Mouse (Mus musculus): ENCODE measurements around the gene Specc1l. TPM values are rescaled to one million over a fixed set of nuclear protein-coding genes. Genes with fewer than 3 reads are reported as not detected.

The Specc1l gene
- polyA plus RNA-seq, 1 experiment from 2014 or later = 45.8 TPM

GRCm38 (mm10) chr10:75222611-75222998 lies 10.7 kb downstream of the Specc1l start:
- ChIA-PET CTCF (interaction anchor here (1.2 to 1.5 kb wide), 3 partner anchors 9 to 29 kb away, joined by 3 to 6 read pairs (median 4); no protein-coding TSS in a partner anchor), POLR2A (interaction anchor here (1.4 kb wide), 1 partner anchor 12 kb away, joined by 3 read pairs; no protein-coding TSS in a partner anchor)
- H3K27me3 ChIP-seq = no peaks in the 10 kb centered on the region
- DNase-seq (ENCODE audit: low read depth, low spot score) (peak; percentile 55), ATAC-seq (peak; percentile 69)
- TF ChIP-seq CTCF (IDR thresholded peaks at IDR 0.05) = no peak
- in situ Hi-C loops (cut with MboI; ENCODE audit: low pct_unique_long_range_greater_than_20kb) = no loop called here

- CTCF ChIA-PET = no interaction called here
- no peak for TF ChIP-seq CTCF (IDR thresholded peaks at IDR 0.05)
- in situ Hi-C loops (cut with MboI; ENCODE audit: low pct_unique_long_range_greater_than_20kb) = no loop called here
- POLR2A ChIA-PET = interaction anchor here (0.7 to 1.4 kb wide), 4 partner anchors 11 to 28 kb away, joined by 3 to 4 read pairs (median 4); partner anchors contain the start of gene Specc1l
- ATAC-seq (no peak), DNase-seq (ENCODE audit: low read depth, low spot score) (no peak)
- H3K27me3 ChIP-seq = no peaks in the 10 kb centered on the region
These were observed 12.3 kb downstream of the Specc1l start for GRCm38 (mm10) chr10:75224154-75224553.

DNA sequence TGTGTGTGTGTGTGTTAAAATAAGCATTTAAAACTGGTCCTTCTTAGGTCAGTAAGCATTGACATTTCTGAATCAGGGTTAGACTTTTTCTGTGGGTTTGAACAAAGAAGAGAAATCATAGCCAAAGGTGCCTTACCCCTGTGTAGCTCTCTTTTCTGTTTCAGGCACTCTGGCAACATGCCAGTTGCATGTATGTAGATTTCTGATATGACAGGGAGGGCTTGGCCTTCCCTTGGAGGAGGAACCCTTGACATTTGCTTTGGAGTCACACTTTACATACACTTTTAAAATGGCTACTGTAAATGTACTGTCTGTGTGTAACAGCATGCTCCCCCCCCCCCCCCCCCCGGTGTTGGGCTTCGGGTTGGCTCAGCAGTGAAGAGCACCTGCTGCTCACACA lies 12.8 kb downstream of the Specc1l start:
- ATAC-seq (no peak), DNase-seq (ENCODE audit: low read depth, low spot score) (no peak)
- H3K27me3 ChIP-seq = no peaks in the 10 kb centered on the region
- ChIA-PET CTCF (no interaction called here), POLR2A (interaction anchor here (1.2 kb wide), 1 partner anchor 13 kb away, joined by 4 read pairs; the partner anchor contains the start of gene Specc1l)
- in situ Hi-C loops (cut with MboI; ENCODE audit: low pct_unique_long_range_greater_than_20kb) = no loop called here
- TF ChIP-seq CTCF (IDR thresholded peaks at IDR 0.05) = no peak

GRCm38 (mm10) chr10:75227381-75227780 lies 15.5 kb downstream of the Specc1l start:
- CTCF ChIA-PET = interaction anchor here (1.2 to 2.4 kb wide), 4 partner anchors 12 to 46 kb away, joined by 3 to 9 read pairs (median 6); no protein-coding TSS in a partner anchor
- in situ Hi-C loops (cut with MboI; ENCODE audit: low pct_unique_long_range_greater_than_20kb) = no loop called here
- TF ChIP-seq CTCF (IDR thresholded peaks at IDR 0.05) = no peak
- no peak for ATAC-seq
- POLR2A ChIA-PET = no interaction called here
- H3K27me3 ChIP-seq = no peaks in the 10 kb centered on the region
- no peak for DNase-seq (ENCODE audit: low read depth, low spot score)

- H3K27me3 ChIP-seq = no peaks in the 10 kb centered on the region
- ATAC-seq = no peak
- DNase-seq (ENCODE audit: low read depth, low spot score) = peak; percentile 27
- POLR2A ChIA-PET = no interaction called here
- in situ Hi-C loops (cut with MboI; ENCODE audit: low pct_unique_long_range_greater_than_20kb) = no loop called here
- no peak for TF ChIP-seq CTCF (IDR thresholded peaks at IDR 0.05)
- CTCF ChIA-PET = interaction anchor here (1.2 kb wide), 1 partner anchor 16 kb away, joined by 4 read pairs; no protein-coding TSS in a partner anchor
These were observed 18.7 kb downstream of the Specc1l start for GRCm38 (mm10) chr10:75230572-75230971.

GRCm38 (mm10) chr10:75231876-75232275 lies 20.0 kb downstream of the Specc1l start:
- in situ Hi-C loops (cut with MboI; ENCODE audit: low pct_unique_long_range_greater_than_20kb) = no loop called here
- CTCF ChIA-PET = no interaction called here
- no peaks in the 10 kb centered on the region for H3K27me3 ChIP-seq
- TF ChIP-seq CTCF (IDR thresholded peaks at IDR 0.05) = no peak
- POLR2A ChIA-PET = no interaction called here
- no peak for DNase-seq (ENCODE audit: low read depth, low spot score)
- ATAC-seq = no peak

GRCm38 (mm10) chr10:75232612-75233155 lies 20.8 kb downstream of the Specc1l start:
- no peak for TF ChIP-seq CTCF (IDR thresholded peaks at IDR 0.05)
- in situ Hi-C loops (cut with MboI; ENCODE audit: low pct_unique_long_range_greater_than_20kb) = no loop called here
- ChIA-PET POLR2A (no interaction called here), CTCF (no interaction called here)
- DNase-seq (ENCODE audit: low read depth, low spot score) (no peak), ATAC-seq (no peak)
- no peaks in the 10 kb centered on the region for H3K27me3 ChIP-seq

DNA sequence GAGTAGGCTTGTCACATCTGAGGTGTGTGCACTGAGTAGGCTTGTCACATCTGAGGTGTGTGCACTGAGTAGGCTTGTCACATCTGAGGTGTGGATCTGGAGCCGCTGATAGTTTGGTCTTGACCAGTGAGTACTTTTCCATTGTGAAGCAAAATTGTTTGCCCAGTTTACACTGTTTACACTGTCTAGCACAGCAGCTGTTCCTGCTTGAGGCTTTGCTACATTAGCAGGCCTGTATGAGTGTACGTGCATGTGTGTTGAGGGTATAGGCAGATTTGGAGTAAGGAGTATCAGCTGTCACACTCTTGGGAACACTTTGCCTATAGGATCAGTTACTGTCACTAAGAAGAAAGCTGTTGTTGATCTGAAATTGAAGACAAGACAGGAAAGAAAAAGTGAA lies 21.6 kb downstream of the Specc1l start:
- no peak for ATAC-seq
- ChIA-PET POLR2A (no interaction called here), CTCF (no interaction called here)
- in situ Hi-C loops (cut with MboI; ENCODE audit: low pct_unique_long_range_greater_than_20kb) = no loop called here
- H3K27me3 ChIP-seq = no peaks in the 10 kb centered on the region
- DNase-seq (ENCODE audit: low read depth, low spot score) = no peak
- no peak for TF ChIP-seq CTCF (IDR thresholded peaks at IDR 0.05)

GRCm38 (mm10) chr10:75235726-75236125 lies 23.9 kb downstream of the Specc1l start:
- ATAC-seq (no peak), DNase-seq (ENCODE audit: low read depth, low spot score) (no peak)
- H3K27me3 ChIP-seq = no peaks in the 10 kb centered on the region
- in situ Hi-C loops (cut with MboI; ENCODE audit: low pct_unique_long_range_greater_than_20kb) = no loop called here
- ChIA-PET CTCF (no interaction called here), POLR2A (no interaction called here)
- no peak for TF ChIP-seq CTCF (IDR thresholded peaks at IDR 0.05)

DNA sequence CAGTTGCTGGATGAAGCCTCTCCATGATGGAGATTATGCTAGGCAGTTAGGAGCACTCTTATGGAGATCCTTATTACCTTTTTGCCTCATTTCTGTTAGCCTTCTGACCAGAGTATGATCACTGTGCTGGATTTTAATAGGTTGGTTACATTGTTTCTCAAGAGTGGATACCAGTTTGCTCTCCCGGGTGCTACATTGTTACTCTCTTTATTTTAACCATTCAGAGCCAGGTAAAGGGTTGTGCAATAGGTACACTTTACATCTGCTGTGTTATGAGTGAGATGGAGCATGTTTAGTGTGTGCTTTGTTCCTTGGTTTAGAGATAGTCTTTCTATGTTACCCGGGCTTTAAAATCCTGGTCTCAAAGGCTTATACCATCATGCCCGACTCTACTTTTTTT lies 24.3 kb downstream of the Specc1l start:
- ATAC-seq (no peak), DNase-seq (ENCODE audit: low read depth, low spot score) (no peak)
- POLR2A ChIA-PET = no interaction called here
- no peak for TF ChIP-seq CTCF (IDR thresholded peaks at IDR 0.05)
- H3K27me3 ChIP-seq = no peaks in the 10 kb centered on the region
- CTCF ChIA-PET = interaction anchor here (1.3 kb wide), 1 partner anchor 38 kb away, joined by 3 read pairs; no protein-coding TSS in a partner anchor
- in situ Hi-C loops (cut with MboI; ENCODE audit: low pct_unique_long_range_greater_than_20kb) = no loop called here

DNA sequence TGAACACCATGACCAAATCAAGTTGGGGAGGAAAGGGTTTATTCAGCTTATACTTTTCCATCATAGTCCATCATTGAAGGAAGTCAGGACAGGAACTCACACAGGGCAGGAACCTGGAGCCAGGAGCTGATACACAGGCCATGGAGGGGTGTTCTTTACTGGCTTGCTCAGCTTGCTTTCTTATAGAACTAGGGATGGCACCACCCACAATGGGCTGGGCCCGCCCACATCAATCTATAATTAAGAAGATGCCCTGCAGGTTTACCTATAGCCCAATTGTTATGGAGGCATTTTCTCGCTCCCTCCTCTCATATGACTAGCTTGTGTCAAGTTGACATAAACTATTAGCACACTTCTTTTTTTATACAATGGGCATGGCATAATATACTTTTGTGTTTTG lies 25.3 kb downstream of the Specc1l start:
- in situ Hi-C loops (cut with MboI; ENCODE audit: low pct_unique_long_range_greater_than_20kb) = no loop called here
- ChIA-PET CTCF (interaction anchor here (1.3 to 1.9 kb wide), 3 partner anchors 15 to 39 kb away, joined by 3 to 6 read pairs (median 4); partner anchors contain the start of gene Specc1l), POLR2A (no interaction called here)
- ATAC-seq = no peak
- no peak for TF ChIP-seq CTCF (IDR thresholded peaks at IDR 0.05)
- H3K27me3 ChIP-seq = no peaks in the 10 kb centered on the region
- no peak for DNase-seq (ENCODE audit: low read depth, low spot score)
